In the genomic region with DNA sequence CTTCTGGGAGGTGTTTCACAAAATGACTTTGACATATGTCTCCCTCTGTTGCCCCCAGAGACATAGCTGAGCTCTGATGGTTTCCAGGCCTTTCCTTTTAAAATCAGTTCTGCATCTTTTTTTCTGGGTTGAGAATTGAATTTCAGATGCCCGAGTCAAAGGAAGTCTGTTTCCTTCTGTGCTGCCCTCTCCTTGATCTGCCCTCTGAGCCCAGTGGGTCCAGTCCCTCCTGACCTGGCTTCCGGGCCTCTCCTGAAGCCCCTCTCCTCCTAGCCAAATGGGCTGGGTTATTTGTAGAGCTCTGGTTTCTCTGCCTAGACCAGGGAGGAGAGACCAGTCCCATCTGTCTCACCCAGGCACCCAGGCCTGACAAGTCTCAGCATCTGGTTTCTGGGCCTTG, we compare ENCODE assay signal across 17 mouse cellular contexts. TPM values are rescaled to one million over a fixed set of nuclear protein-coding genes. Genes with fewer than 3 reads are reported as not detected.
DNase-seq lines count a peak whose midpoint lies in the region; ATAC-seq and TF ChIP-seq lines count a peak whose summit lies in the region.
"Had no signal": no experiment of that assay in that cellular context is flagged by ENCODE, and none has a peak within 500 bp of the region (broad histone marks: within the 10 kb centered on the region; RNA-seq: fewer than 3 reads in every experiment).

No protein-coding gene starts in this region.

- H3K9me3 ChIP-seq in embryonic facial prominence, embryonic 14.5 days (ENCODE audit: control insufficient read depth, low read length) = no peaks in the 10 kb centered on the region
- no peaks in the 10 kb centered on the region for H3K9me3 ChIP-seq in stomach, embryonic 16.5 days (replicated peaks; ENCODE audit: control insufficient read depth, low read length)
- H3K9me3 ChIP-seq: liver, embryonic 15.5 days; midbrain, embryonic 10.5 days had no signal

- 47% methylated on average over 2 of the region's 2 CpGs for WGBS in kidney, adult 2 months
- WGBS in embryonic facial prominence, embryonic 14.5 days = 20% methylated on average over 2 of the region's 2 CpGs
- WGBS in stomach, embryonic 16.5 days = 43% methylated on average over 2 of the region's 2 CpGs

- TF ChIP-seq POLR2A in kidney, adult 2 months (IDR thresholded peaks at IDR 0.05; ENCODE audit: low read depth, low read length) = no peak

- H3K36me3 ChIP-seq in kidney, adult 2 months (ENCODE audit: control insufficient read depth, insufficient read depth, low read length) = no peaks in the 10 kb centered on the region
- no peaks in the 10 kb centered on the region for H3K36me3 ChIP-seq in embryonic facial prominence, embryonic 14.5 days (ENCODE audit: control insufficient read depth, insufficient read depth, low read length)
- no peaks in the 10 kb centered on the region for H3K36me3 ChIP-seq in stomach, embryonic 16.5 days (ENCODE audit: control insufficient read depth, insufficient read depth, low read length)
- H3K36me3 ChIP-seq: liver, embryonic 15.5 days; midbrain, embryonic 10.5 days had no signal

- H3K9ac ChIP-seq in embryonic facial prominence, embryonic 14.5 days (ENCODE audit: low read depth, low read length) = no peak overlapping the region; the same call in 1 of the 2 replicates
- H3K9ac ChIP-seq in stomach, embryonic 16.5 days (ENCODE audit: low read length) = no peak overlapping the region
- H3K9ac ChIP-seq: liver, embryonic 15.5 days had no signal

- no peak for TF ChIP-seq CTCF in kidney, adult 2 months (conservative IDR thresholded peaks at IDR 0.05; ENCODE audit: insufficient read depth, insufficient read length, low read depth, low read length)

- H3K4me3 ChIP-seq in kidney, adult 2 months (ENCODE audit: insufficient read depth, low read depth, low read length) = no peak overlapping the region
- no peak overlapping the region for H3K4me3 ChIP-seq in embryonic facial prominence, embryonic 14.5 days (ENCODE audit: low read depth, low read length)
- H3K4me3 ChIP-seq in stomach, embryonic 16.5 days (replicated peaks; ENCODE audit: low read length) = no peak overlapping the region
- H3K4me3 ChIP-seq: liver, embryonic 15.5 days; midbrain, embryonic 10.5 days had no signal

- peaks cover 27% of the 10 kb centered on the region for H3K4me1 ChIP-seq in kidney, adult 2 months (ENCODE audit: control insufficient read depth, insufficient read depth, low read length)
- H3K4me1 ChIP-seq in embryonic facial prominence, embryonic 14.5 days (ENCODE audit: control insufficient read depth, insufficient read depth, low read length) = peaks cover 33% of the 10 kb centered on the region
- H3K4me1 ChIP-seq in stomach, embryonic 16.5 days (ENCODE audit: control insufficient read depth, insufficient read depth, low read length) = peaks cover 18% of the 10 kb centered on the region
- H3K4me1 ChIP-seq: midbrain, embryonic 10.5 days had no signal

- no peak for DNase-seq in kidney, adult 2 months
- no peak for DNase-seq in kidney, postnatal 25 days
- DNase-seq in embryo, embryonic 10.5 days (ENCODE audit: low spot score) = peak; percentile 71
- peak; percentile 31 for DNase-seq in embryonic facial prominence, embryonic 14.5 days (ENCODE audit: low spot score)
- DNase-seq in ovary, postnatal 36 days (ENCODE audit: low spot score) = no peak
- DNase-seq: cerebellum, adult 18-20 months; heart, postnatal 14 days; kidney, postnatal 36 days; left cerebral cortex, postnatal 4 days; lung, postnatal 14 days; spleen, adult 18-20 months; thymus, postnatal 4 days had no signal

- no peaks in the 10 kb centered on the region for H3K27me3 ChIP-seq in kidney, adult 2 months (replicated peaks; ENCODE audit: control insufficient read depth, insufficient read depth, low read length)
- no peaks in the 10 kb centered on the region for H3K27me3 ChIP-seq in embryonic facial prominence, embryonic 14.5 days (replicated peaks; ENCODE audit: control insufficient read depth, insufficient read depth, low read length)
- no peaks in the 10 kb centered on the region for H3K27me3 ChIP-seq in stomach, embryonic 16.5 days (ENCODE audit: control insufficient read depth, insufficient read depth, low read length)
- H3K27me3 ChIP-seq: liver, embryonic 15.5 days had no signal

- no peak for ATAC-seq in embryonic facial prominence, embryonic 14.5 days (ENCODE audit: low read depth)
- ATAC-seq in stomach, embryonic 16.5 days (ENCODE audit: insufficient read depth, low FRiP score) = no peak
- ATAC-seq in granulocyte monocyte progenitor cell, adult 5-6 weeks (replicated peaks; ENCODE audit: poor library complexity, severe bottlenecking) = no peak

- H3K4me2 ChIP-seq in embryonic facial prominence, embryonic 14.5 days (ENCODE audit: low read depth, low read length) = no peak overlapping the region
- H3K4me2 ChIP-seq in stomach, embryonic 16.5 days (ENCODE audit: low read depth, low read length) = no peak overlapping the region
- H3K4me2 ChIP-seq: liver, embryonic 15.5 days had no signal

- H3K27ac ChIP-seq in kidney, adult 2 months (ENCODE audit: insufficient read depth, low read depth, low read length) = peak overlapping the region; percentile 54
- peak overlapping the region; percentile 21; the same call in 1 of the 2 replicates for H3K27ac ChIP-seq in embryonic facial prominence, embryonic 14.5 days (replicated peaks; ENCODE audit: low read depth, low read length)
- H3K27ac ChIP-seq in stomach, embryonic 16.5 days (ENCODE audit: low read length) = peak overlapping the region; percentile 50
- H3K27ac ChIP-seq: liver, embryonic 15.5 days; midbrain, embryonic 10.5 days had no signal

RNA-seq across cellular contexts. Expression of a gene that starts 13.5 kb away (rescaled TPM):
- 22.1 and 26.2 TPM in 2 replicates for polyA plus RNA-seq in kidney, adult 2 months (2012; rRNA removed)
- 4.1 TPM in 2 replicates for polyA plus RNA-seq in embryonic facial prominence, embryonic 14.5 days (2014; fragmentation: Nextera tagmentation; extraction: Ambion mirVana)
- polyA plus RNA-seq in stomach, embryonic 16.5 days (2015; fragmentation: Nextera tagmentation; extraction: Ambion mirVana) = 53.1 and 74.9 TPM in 2 replicates
- total RNA-seq in granulocyte monocyte progenitor cell, adult 5-6 weeks (2014; fragmentation: Nextera tagmentation) = not detected in 2 replicates
- total RNA-seq in granulocyte monocyte progenitor cell, adult 5-6 weeks (2017) = not detected in 2 replicates
- total RNA-seq: monocyte, adult 5-6 weeks had no signal

RNA-seq across cellular contexts. Expression of a gene that starts 41.7 kb away (rescaled TPM):
- polyA plus RNA-seq in kidney, adult 2 months (2012; rRNA removed) = 31.0 and 36.1 TPM in 2 replicates
- 114 and 116 TPM in 2 replicates for polyA plus RNA-seq in embryonic facial prominence, embryonic 14.5 days (2014; fragmentation: Nextera tagmentation; extraction: Ambion mirVana)
- 80.8 and 85.1 TPM in 2 replicates for polyA plus RNA-seq in stomach, embryonic 16.5 days (2015; fragmentation: Nextera tagmentation; extraction: Ambion mirVana)
- 1.0 and 4.0 TPM in 2 replicates for total RNA-seq in granulocyte monocyte progenitor cell, adult 5-6 weeks (2014; fragmentation: Nextera tagmentation)
- total RNA-seq in granulocyte monocyte progenitor cell, adult 5-6 weeks (2017) = 0.43 and 5.5 TPM in 2 replicates

Comparison
In these comparisons a context has a peak if more than half of its experiments do, and no peak if none do; other contexts are left out.
1. DNase-seq: peak in embryo, embryonic 10.5 days (single experiment) and embryonic facial prominence, embryonic 14.5 days (single experiment); none in kidney, adult 2 months (single experiment), kidney, postnatal 25 days (0 of 2) and ovary, postnatal 36 days (single experiment).
2. Peak in every context shown above with its lines, with median percentiles within 50 percentile points of each other: H3K27ac ChIP-seq.